Mouse (Mus musculus): ENCODE data around the gene Chfr. TPM values are rescaled to one million over a fixed set of nuclear protein-coding genes. Genes with fewer than 3 reads are reported as not detected.
"Not testable (repeated sequence)": the region's sequence is repeated elsewhere in the genome, so short reads cannot be mapped to it uniquely, and the experiment has no call there.

The Chfr gene
- polyA plus RNA-seq, 1 experiment from 2014 or later: 23.6 TPM

DNA sequence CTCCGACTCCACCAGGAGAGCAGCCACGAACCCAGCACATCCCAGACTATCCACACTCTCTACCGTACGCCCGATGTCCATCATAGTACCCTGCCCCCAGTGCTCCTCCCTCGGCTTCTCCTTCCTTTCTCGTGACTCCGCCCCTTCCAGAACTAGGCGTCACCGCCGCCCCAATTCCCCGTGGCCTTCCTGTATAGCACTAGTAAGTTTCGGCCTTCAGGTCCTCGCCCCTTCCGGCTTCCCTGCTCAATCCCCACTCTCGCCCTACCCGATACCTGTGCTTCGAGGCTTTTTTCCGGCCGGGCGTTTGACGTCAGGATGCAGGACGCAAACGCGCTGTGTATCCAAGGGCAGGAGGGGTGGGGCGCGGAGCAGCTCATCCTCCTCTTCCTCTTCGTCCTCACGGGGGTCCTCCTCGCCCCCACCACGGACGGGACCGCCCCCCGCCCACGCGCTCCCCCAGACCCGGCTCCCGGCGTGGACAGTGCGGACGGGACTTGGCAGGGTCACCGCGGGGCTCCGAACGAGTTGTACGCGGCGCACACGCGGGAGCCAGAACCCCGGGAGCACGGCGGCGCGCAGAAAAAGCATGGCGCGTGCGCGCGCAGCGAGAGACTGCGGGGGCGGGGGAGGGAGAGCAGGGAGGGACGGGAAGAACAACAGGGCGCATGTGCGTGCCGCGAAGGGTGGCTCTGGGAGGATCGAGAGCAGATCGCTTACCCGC is 27.9 kb upstream of the Chfr start, which contains the start of gene Gtpbp6:
Gene Gtpbp6 (minus strand): TSS at position 617 of the 724 bp plus-strand sequence.
- Histone ChIP-seq H3K4me1 (replicated peaks; ENCODE audit: control insufficient read depth, insufficient read depth, low read length) (no peaks in the 10 kb centered on the region), H3K27me3 (replicated peaks; ENCODE audit: control insufficient read depth, insufficient read depth, low read length) (no peaks in the 10 kb centered on the region), H3K36me3 (ENCODE audit: control insufficient read depth, insufficient read depth) (peaks cover 40% of the 10 kb centered on the region), H3K9ac (ENCODE audit: low read depth, low read length) (peak within 1 kb of the TSS; percentile 65), H3K4me2 (replicated peaks; ENCODE audit: low read depth) (peak within 1 kb of the TSS; percentile 76), H3K9me3 (ENCODE audit: control insufficient read depth) (no peaks in the 10 kb centered on the region), H3K27ac (ENCODE audit: low read depth, low read length) (peak within 1 kb of the TSS; percentile 97), H3K4me3 (ENCODE audit: low read depth, low read length) (peak within 1 kb of the TSS; percentile 67)
- no peak for TF ChIP-seq CTCF (IDR thresholded peaks at IDR 0.05; ENCODE audit: low read depth)
- peak; percentile 90 for ATAC-seq
- under 1% methylated on average over 71 of the region's 71 CpGs for WGBS

DNA sequence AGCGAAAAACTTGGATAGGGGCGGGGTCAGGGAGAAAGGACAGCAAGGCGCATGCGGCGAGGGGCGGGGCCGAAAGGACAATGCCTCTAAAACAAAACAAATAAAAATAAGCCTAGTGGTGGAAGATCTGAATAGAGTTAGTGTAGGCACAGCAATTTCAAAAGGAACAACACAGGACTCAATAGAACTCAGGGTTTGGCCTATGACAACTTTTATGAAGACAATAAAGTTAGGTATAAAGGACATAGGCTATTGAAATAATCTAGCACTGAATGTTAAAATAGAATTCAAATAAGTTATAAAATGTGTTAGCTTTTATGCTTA is 27.4 kb upstream of the Chfr start:
- Histone ChIP-seq H3K27ac (ENCODE audit: low read depth, low read length) (peak overlapping the region; percentile 97), H3K27me3 (replicated peaks; ENCODE audit: control insufficient read depth, insufficient read depth, low read length) (no peaks in the 10 kb centered on the region), H3K9ac (ENCODE audit: low read depth, low read length) (no peak overlapping the region), H3K9me3 (ENCODE audit: control insufficient read depth) (no peaks in the 10 kb centered on the region), H3K4me3 (ENCODE audit: low read depth, low read length) (peak overlapping the region; percentile 67), H3K4me2 (replicated peaks; ENCODE audit: low read depth) (peak overlapping the region; percentile 76), H3K4me1 (replicated peaks; ENCODE audit: control insufficient read depth, insufficient read depth, low read length) (no peaks in the 10 kb centered on the region), H3K36me3 (ENCODE audit: control insufficient read depth, insufficient read depth) (peaks cover 40% of the 10 kb centered on the region)
- no peak for ATAC-seq
- WGBS: 0% methylated on average over 7 of the region's 7 CpGs
- peak; percentile 31; the same call in 1 of the 2 replicates for TF ChIP-seq CTCF (IDR thresholded peaks at IDR 0.05; ENCODE audit: low read depth)

DNA sequence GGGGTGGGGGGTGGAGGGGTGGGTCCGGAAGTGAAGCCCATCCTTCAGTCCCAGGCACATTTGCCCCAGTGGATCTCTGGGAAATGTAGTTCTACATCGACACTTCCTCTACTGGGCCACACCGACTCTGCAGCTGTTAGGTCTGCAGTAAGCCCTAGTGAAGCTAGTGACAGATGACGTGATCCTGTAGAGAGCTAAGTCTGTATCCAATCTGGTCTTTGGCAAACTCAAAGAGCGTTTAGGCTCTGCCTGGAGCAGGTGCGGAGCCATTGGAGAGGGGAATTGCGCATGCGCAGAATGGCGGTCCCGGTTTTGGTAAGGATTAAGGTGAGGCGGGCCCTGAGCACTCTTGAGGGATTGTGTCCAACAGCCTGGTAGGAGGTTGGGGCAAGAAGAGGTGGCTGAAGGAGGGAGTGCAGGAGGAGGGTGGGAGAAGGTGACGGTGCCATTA is 25.6 kb upstream of the Chfr start, which contains the start of gene Zfp605:
Gene Zfp605 (plus strand): TSS at position 102 of the 451 bp plus-strand sequence.
- under 1% methylated on average over 12 of the region's 12 CpGs for WGBS
- ATAC-seq: peak; percentile 31

DNA sequence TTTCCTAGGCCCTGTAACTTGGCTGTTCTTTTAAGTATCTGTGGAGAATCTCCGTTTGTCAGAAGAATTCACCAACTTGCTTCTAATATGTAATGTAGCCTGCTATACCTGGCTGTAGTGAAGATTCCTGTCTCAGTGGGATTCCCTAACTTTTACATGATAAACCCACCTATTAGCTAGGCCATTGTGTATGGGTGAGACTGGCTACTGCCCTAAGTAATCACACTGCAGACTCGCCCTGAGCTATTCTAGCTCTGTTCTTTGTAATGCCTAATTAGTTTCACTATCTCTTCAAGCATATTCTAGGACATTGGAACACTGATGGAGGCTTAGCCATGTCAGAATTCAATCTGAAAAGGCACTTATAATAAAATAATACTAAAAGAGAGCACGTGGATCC is 13.3 kb upstream of the Chfr start:
- 78% methylated on average over 3 of the region's 3 CpGs for WGBS
- not testable (repeated sequence) for H3K9ac ChIP-seq (ENCODE audit: low read depth, low read length); ATAC-seq; H3K27ac ChIP-seq (ENCODE audit: low read depth, low read length); H3K9me3 ChIP-seq (ENCODE audit: control insufficient read depth); H3K4me2 ChIP-seq (replicated peaks; ENCODE audit: low read depth); H3K4me1 ChIP-seq (replicated peaks; ENCODE audit: control insufficient read depth, insufficient read depth, low read length); H3K27me3 ChIP-seq (replicated peaks; ENCODE audit: control insufficient read depth, insufficient read depth, low read length); H3K4me3 ChIP-seq (ENCODE audit: low read depth, low read length)
- peaks cover 20% of the 10 kb centered on the region for H3K36me3 ChIP-seq (ENCODE audit: control insufficient read depth, insufficient read depth)

More for the DNA sequence above, 25.6 kb upstream of the Chfr start, which contains the start of gene Zfp605:
- Histone ChIP-seq H3K27ac (ENCODE audit: low read depth, low read length) (peak within 1 kb of the TSS; percentile 70), H3K27me3 (replicated peaks; ENCODE audit: control insufficient read depth, insufficient read depth, low read length) (no peaks in the 10 kb centered on the region), H3K4me1 (replicated peaks; ENCODE audit: control insufficient read depth, insufficient read depth, low read length) (no peaks in the 10 kb centered on the region), H3K36me3 (ENCODE audit: control insufficient read depth, insufficient read depth) (peaks cover 22% of the 10 kb centered on the region), H3K4me3 (ENCODE audit: low read depth, low read length) (peak within 1 kb of the TSS; percentile 70), H3K4me2 (replicated peaks; ENCODE audit: low read depth) (peak within 1 kb of the TSS; percentile 80), H3K9ac (ENCODE audit: low read depth, low read length) (peak within 1 kb of the TSS; percentile 60), H3K9me3 (ENCODE audit: control insufficient read depth) (no peaks in the 10 kb centered on the region)
- TF ChIP-seq CTCF (IDR thresholded peaks at IDR 0.05; ENCODE audit: low read depth): no peak

DNA sequence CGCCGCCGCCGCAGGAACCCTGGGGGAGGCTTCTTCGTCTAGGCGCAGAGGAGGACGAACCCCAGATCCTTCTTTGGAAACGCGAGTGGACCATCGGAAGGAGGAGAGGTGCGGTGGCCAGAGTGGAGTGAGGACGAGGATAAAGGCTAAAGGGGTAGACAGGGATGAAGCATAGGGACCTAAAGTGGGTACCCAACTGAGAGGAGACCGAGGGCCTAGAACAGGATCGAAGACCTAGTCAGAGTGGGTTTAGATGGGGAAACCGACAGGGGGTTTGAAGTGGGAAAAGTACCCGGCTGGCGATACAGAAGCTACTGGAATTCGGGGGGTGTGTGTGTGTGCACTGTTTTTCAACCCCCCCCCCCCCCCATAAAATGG is 434 bp downstream of the Chfr start:
- peak overlapping the region; percentile 54 for H3K27ac ChIP-seq (ENCODE audit: low read depth, low read length)
- peak overlapping the region; percentile 69 for H3K9ac ChIP-seq (ENCODE audit: low read depth, low read length)
- no peak for TF ChIP-seq CTCF (IDR thresholded peaks at IDR 0.05; ENCODE audit: low read depth)
- no peaks in the 10 kb centered on the region for H3K27me3 ChIP-seq (replicated peaks; ENCODE audit: control insufficient read depth, insufficient read depth, low read length)
- 3% methylated on average over 18 of the region's 18 CpGs for WGBS
- ATAC-seq: no peak
- H3K36me3 ChIP-seq (ENCODE audit: control insufficient read depth, insufficient read depth): 0 out of 2 replicates have a peak, but pooled peaks cover 4% of the 10 kb centered on the region
- peak overlapping the region; percentile 89 for H3K4me3 ChIP-seq (ENCODE audit: low read depth, low read length)
- H3K4me2 ChIP-seq (replicated peaks; ENCODE audit: low read depth): peak overlapping the region; percentile 78
- no peaks in the 10 kb centered on the region for H3K4me1 ChIP-seq (replicated peaks; ENCODE audit: control insufficient read depth, insufficient read depth, low read length)
- no peaks in the 10 kb centered on the region for H3K9me3 ChIP-seq (ENCODE audit: control insufficient read depth)

GRCm38 (mm10) chr5:110137816-110138215 is 2.2 kb downstream of the Chfr start:
- H3K4me1 ChIP-seq (replicated peaks; ENCODE audit: control insufficient read depth, insufficient read depth, low read length): no peaks in the 10 kb centered on the region
- no peak overlapping the region for H3K27ac ChIP-seq (ENCODE audit: low read depth, low read length)
- no peak for TF ChIP-seq CTCF (IDR thresholded peaks at IDR 0.05; ENCODE audit: low read depth)
- no peak overlapping the region for H3K4me2 ChIP-seq (replicated peaks; ENCODE audit: low read depth)
- no peak for ATAC-seq
- H3K36me3 ChIP-seq (ENCODE audit: control insufficient read depth, insufficient read depth): peaks cover 11% of the 10 kb centered on the region; the same call in 1 of the 2 replicates
- H3K9ac ChIP-seq (ENCODE audit: low read depth, low read length): no peak overlapping the region
- H3K4me3 ChIP-seq (ENCODE audit: low read depth, low read length): no peak overlapping the region
- no peaks in the 10 kb centered on the region for H3K27me3 ChIP-seq (replicated peaks; ENCODE audit: control insufficient read depth, insufficient read depth, low read length)
- 95% methylated on average over 3 of the region's 3 CpGs for WGBS
- H3K9me3 ChIP-seq (ENCODE audit: control insufficient read depth): no peaks in the 10 kb centered on the region

Measured in intestine, postnatal 0 days (tissue).